Mouse (Mus musculus) hindbrain, embryonic 15.5 days (tissue): ENCODE measurements around the gene Xab2. TPM values are rescaled to one million over a fixed set of nuclear protein-coding genes. Genes with fewer than 3 reads are reported as not detected.

Source experiments
- ATAC-seq: fragments of 200-750 bp; cut with Nextera tagmentation; 2 replicates; pipeline ENCODE4 v1.8.0; 2017; ENCODE audit warnings: low read depth, moderate number of reproducible peaks, moderate TSS enrichment; ENCODE audit not compliant: low FRiP score
- H3K27ac ChIP-seq: fragments of 300-500 bp; sonication (generic); replicated peaks from 2 replicates; pipeline ENCODE4 v1.5.1; 2015; ENCODE audit warnings: mild to moderate bottlenecking, inconsistent platforms
- H3K27me3 ChIP-seq: fragments of 300-500 bp; sonication (generic); 2 replicates; pipeline ENCODE4 v1.6.1; 2015; ENCODE audit warnings: control low read depth, inconsistent platforms
- H3K36me3 ChIP-seq: fragments of 300-500 bp; sonication (generic); 2 replicates; pipeline ENCODE4 v1.6.1; 2015; ENCODE audit warnings: control low read depth, inconsistent platforms
- H3K4me1 ChIP-seq: fragments of 300-500 bp; sonication (generic); replicated peaks from 2 replicates; pipeline ENCODE4 v1.6.1; 2015; ENCODE audit warnings: control low read depth, inconsistent platforms
- H3K4me2 ChIP-seq: fragments of 300-500 bp; sonication (generic); 2 replicates; pipeline ENCODE4 v1.6.1; 2015; ENCODE audit warnings: moderate library complexity, mild to moderate bottlenecking, inconsistent platforms
- H3K4me3 ChIP-seq: fragments of 300-500 bp; sonication (generic); 2 replicates; pipeline ENCODE4 v1.5.1; 2015; ENCODE audit warnings: mild to moderate bottlenecking, inconsistent platforms
- H3K9ac ChIP-seq: fragments of 300-500 bp; sonication (generic); 2 replicates; pipeline ENCODE4 v1.6.1; 2015; ENCODE audit warnings: inconsistent platforms
- H3K9me3 ChIP-seq: fragments of 300-500 bp; sonication (generic); 2 replicates; pipeline ENCODE4 v1.6.1; 2016; ENCODE audit warnings: control low read depth, inconsistent platforms
- WGBS: fragments of 180-500 bp; shearing (Covaris S2); methylation state at CpG from one replicate; pipeline ENCODE4 v1.1.7; 2015; 5-methylcytosine and 5-hydroxymethylcytosine counted together
- polyA plus RNA-seq: library from polyadenylated mRNA; unstranded; fragments of >200 nt; fragmentation: Nextera tagmentation; extraction: Ambion mirVana; gene quantifications from 2 replicates; pipeline ENCODE4 v1.2.1, GENCODE M21; 2015

The Xab2 gene
- polyA plus RNA-seq, 1 experiment from 2014 or later, result 49.9 TPM

GRCm38 (mm10) chr8:3579390-3580364 lies 41.4 kb downstream of the Xab2 start:
- no peaks in the 10 kb centered on the region for H3K9me3 ChIP-seq
- H3K9ac ChIP-seq, result no peak overlapping the region
- WGBS, result 88% methylated on average over 9 of the region's 9 CpGs
- no peak overlapping the region for H3K4me3 ChIP-seq
- no peaks in the 10 kb centered on the region for H3K4me1 ChIP-seq
- H3K27ac ChIP-seq, result no peak overlapping the region
- no peak for ATAC-seq
- H3K36me3 ChIP-seq, result no peaks in the 10 kb centered on the region
- no peaks in the 10 kb centered on the region for H3K27me3 ChIP-seq
- H3K4me2 ChIP-seq, result no peak overlapping the region

- Histone ChIP-seq H3K4me1 (no peaks in the 10 kb centered on the region), H3K4me2 (no peak overlapping the region), H3K27ac (no peak overlapping the region), H3K36me3 (no peaks in the 10 kb centered on the region), H3K27me3 (no peaks in the 10 kb centered on the region), H3K9ac (no peak overlapping the region), H3K4me3 (no peak overlapping the region), H3K9me3 (no peaks in the 10 kb centered on the region)
- 76% methylated on average over 15 of the region's 15 CpGs for WGBS
- ATAC-seq, result no peak
Observed at GRCm38 (mm10) chr8:3576211-3576960, 44.7 kb downstream of the Xab2 start.

- H3K4me1 ChIP-seq, result no peaks in the 10 kb centered on the region
- no peak overlapping the region for H3K4me2 ChIP-seq
Observed at GRCm38 (mm10) chr8:3574546-3574945, 46.6 kb downstream of the Xab2 start.

GRCm38 (mm10) chr8:3569784-3570183 lies 51.3 kb downstream of the Xab2 start:
- ATAC-seq, result no peak
- Histone ChIP-seq H3K4me3 (no peak overlapping the region), H3K4me1 (peaks cover 7% of the 10 kb centered on the region; the same call in 1 of the 2 replicates), H3K9ac (no peak overlapping the region), H3K27ac (no peak overlapping the region), H3K4me2 (no peak overlapping the region), H3K9me3 (no peaks in the 10 kb centered on the region), H3K27me3 (no peaks in the 10 kb centered on the region), H3K36me3 (no peaks in the 10 kb centered on the region)
- WGBS, result 89% methylated on average over 5 of the region's 5 CpGs

More at GRCm38 (mm10) chr8:3574546-3574945, 46.6 kb downstream of the Xab2 start:
- Histone ChIP-seq H3K36me3 (no peaks in the 10 kb centered on the region), H3K9ac (no peak overlapping the region), H3K27me3 (no peaks in the 10 kb centered on the region), H3K27ac (no peak overlapping the region), H3K9me3 (no peaks in the 10 kb centered on the region), H3K4me3 (no peak overlapping the region)
- WGBS, result 94% methylated on average over 3 of the region's 3 CpGs
- ATAC-seq, result no peak

- H3K27me3 ChIP-seq, result no peaks in the 10 kb centered on the region
- H3K4me1 ChIP-seq, result peaks cover 7% of the 10 kb centered on the region; the same call in 1 of the 2 replicates
- 9% methylated on average over 7 of the region's 7 CpGs for WGBS
- no peak overlapping the region for H3K9ac ChIP-seq
- no peaks in the 10 kb centered on the region for H3K36me3 ChIP-seq
- no peak overlapping the region for H3K4me3 ChIP-seq
- H3K9me3 ChIP-seq, result no peaks in the 10 kb centered on the region
- H3K4me2 ChIP-seq, result peak overlapping the region; percentile 43
- ATAC-seq, result no peak
- H3K27ac ChIP-seq, result no peak overlapping the region
Observed at GRCm38 (mm10) chr8:3568378-3568777, 52.7 kb downstream of the Xab2 start.

GRCm38 (mm10) chr8:3567641-3568371 lies 53.3 kb downstream of the Xab2 start, which contains the start of gene C330021F23Rik:
C330021F23Rik (plus strand) TSS chr8:3567990.
- H3K27ac ChIP-seq, result no peak within 1 kb of the TSS
- ATAC-seq, result peak; percentile 51; the same call in 1 of the 2 replicates
- peaks cover 7% of the 10 kb centered on the region; the same call in 1 of the 2 replicates for H3K4me1 ChIP-seq
- no peaks in the 10 kb centered on the region for H3K36me3 ChIP-seq
- H3K27me3 ChIP-seq, result no peaks in the 10 kb centered on the region
- no peaks in the 10 kb centered on the region for H3K9me3 ChIP-seq
- H3K9ac ChIP-seq, result no peak within 1 kb of the TSS
- peak within 1 kb of the TSS; percentile 5; the same call in 1 of the 2 replicates for H3K4me3 ChIP-seq
- H3K4me2 ChIP-seq, result peak within 1 kb of the TSS; percentile 43
- 2% methylated on average over 12 of the region's 12 CpGs for WGBS

Other genes with a start within 250 kb of the Xab2 start
- 10.3 and 11.5 TPM in 2 replicates for gene Arhgef18, start 228.3 kb downstream of the Xab2 start, polyA plus RNA-seq
- 4.3 and 4.5 TPM in 2 replicates for gene Pex11g, start 153.6 kb downstream of the Xab2 start, polyA plus RNA-seq
- gene Tex45, start 150.5 kb downstream of the Xab2 start, polyA plus RNA-seq, result 0.30 and 0.39 TPM in 2 replicates
- gene Zfp358, start 128.2 kb downstream of the Xab2 start, polyA plus RNA-seq, result 64.9 and 72.1 TPM in 2 replicates
- gene Mcoln1, start 120.9 kb downstream of the Xab2 start, polyA plus RNA-seq, result 102 and 125 TPM in 2 replicates
- gene Pnpla6, start 105.9 kb downstream of the Xab2 start, polyA plus RNA-seq, result 45.2 and 47.6 TPM in 2 replicates
- gene C330021F23Rik, start 53.3 kb downstream of the Xab2 start, polyA plus RNA-seq, result 0.54 and 0.66 TPM in 2 replicates
- 43.3 and 51.7 TPM in 2 replicates for gene Camsap3, start 34.0 kb downstream of the Xab2 start, polyA plus RNA-seq
- 83.4 and 97.2 TPM in 2 replicates for gene Pet100, start 232 bp upstream of the Xab2 start, polyA plus RNA-seq
- 9.5 and 22.9 TPM in 2 replicates for gene Pcp2, start 4.2 kb upstream of the Xab2 start, polyA plus RNA-seq
- gene Stxbp2, start 9.6 kb upstream of the Xab2 start, polyA plus RNA-seq, result 38.0 and 45.3 TPM in 2 replicates
- gene Retn, start 34.5 kb upstream of the Xab2 start, polyA plus RNA-seq, result 0.42 and 0.78 TPM in 2 replicates
- 0.10 and 0.13 TPM in 2 replicates for gene Mcemp1, start 44.4 kb upstream of the Xab2 start, polyA plus RNA-seq
- 23.7 and 24.9 TPM in 2 replicates for gene Fcor, start 51.0 kb upstream of the Xab2 start, polyA plus RNA-seq
- gene Trappc5, start 55.0 kb upstream of the Xab2 start, polyA plus RNA-seq, result 60.2 and 62.3 TPM in 2 replicates
- gene Fcer2a, start 72.9 kb upstream of the Xab2 start, polyA plus RNA-seq, result 0.13 and 0.34 TPM in 2 replicates
- gene Clec4g, start 99.3 kb upstream of the Xab2 start, polyA plus RNA-seq, result 0.16 TPM in 1 of 2 replicates, not detected in the other
- 0.12 TPM in 1 of 2 replicates, not detected in the other for gene Cd209a, start 127.7 kb upstream of the Xab2 start, polyA plus RNA-seq
- not detected in 2 replicates for gene Cd209e, start 233.0 kb upstream of the Xab2 start, polyA plus RNA-seq